Mouse (Mus musculus): ENCODE data around the gene Shoc2. TPM values are rescaled to one million over a fixed set of nuclear protein-coding genes. Genes with fewer than 3 reads are reported as not detected.

The Shoc2 gene
- polyA plus RNA-seq (2014; fragmentation: Illumina TruSeq; extraction: RNeasy Lipid Tissue Mini Kit (QIAGEN cat#74804)), result 163 TPM

DNA sequence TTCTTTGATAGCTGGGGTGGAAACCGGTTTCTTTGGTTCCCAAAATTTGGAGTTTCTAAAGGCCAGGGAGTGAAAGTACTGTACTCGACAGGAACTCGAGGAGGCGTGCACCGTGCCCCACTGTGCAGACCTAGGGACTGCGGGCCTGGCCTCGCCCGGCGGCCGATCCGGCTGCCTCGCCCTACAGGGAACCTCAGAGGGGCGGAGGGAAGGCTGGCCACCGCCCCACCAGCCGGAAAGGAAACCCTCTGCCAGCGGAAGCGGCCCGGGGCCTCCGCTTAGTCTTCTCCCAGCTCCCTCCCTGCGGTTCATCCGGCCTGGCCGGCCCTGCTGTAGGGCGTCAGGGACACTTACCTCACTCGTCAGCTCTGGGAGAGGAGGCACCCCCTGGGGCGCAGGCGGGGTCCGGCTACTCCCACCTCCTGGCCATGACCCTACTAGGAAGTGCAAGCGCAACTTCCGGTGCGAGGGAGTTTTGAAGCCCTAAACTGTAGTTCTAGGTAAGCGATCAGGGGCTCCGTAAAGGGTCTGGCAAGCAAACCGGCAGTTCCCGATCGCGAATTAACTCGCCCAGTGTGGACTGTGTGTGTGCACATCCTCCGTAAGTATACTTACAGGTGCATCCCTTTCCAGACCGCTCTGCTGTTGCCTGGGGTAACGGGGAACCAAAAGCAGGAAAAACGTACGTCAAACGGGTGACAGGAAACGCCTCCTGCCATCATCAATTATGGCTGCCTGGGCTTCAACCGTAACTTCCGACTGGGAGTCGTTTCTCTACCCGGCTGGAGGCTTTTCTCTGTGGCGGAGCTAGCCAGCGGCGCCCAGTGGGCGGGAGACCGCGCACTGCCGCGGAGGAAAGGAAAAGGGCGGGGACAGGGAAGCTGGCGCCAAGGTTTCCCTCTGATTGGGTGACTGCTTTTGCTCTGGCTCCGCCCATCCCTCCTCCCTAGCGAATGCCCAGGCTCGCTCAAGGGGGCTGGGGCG is at the start of gene Shoc2, which contains the start of gene Bbip1:
Shoc2 (plus strand) TSS at position 505 of the 984 bp plus-strand sequence.
Bbip1 (minus strand) TSS at position 826 of the 984 bp plus-strand sequence.

DNA sequence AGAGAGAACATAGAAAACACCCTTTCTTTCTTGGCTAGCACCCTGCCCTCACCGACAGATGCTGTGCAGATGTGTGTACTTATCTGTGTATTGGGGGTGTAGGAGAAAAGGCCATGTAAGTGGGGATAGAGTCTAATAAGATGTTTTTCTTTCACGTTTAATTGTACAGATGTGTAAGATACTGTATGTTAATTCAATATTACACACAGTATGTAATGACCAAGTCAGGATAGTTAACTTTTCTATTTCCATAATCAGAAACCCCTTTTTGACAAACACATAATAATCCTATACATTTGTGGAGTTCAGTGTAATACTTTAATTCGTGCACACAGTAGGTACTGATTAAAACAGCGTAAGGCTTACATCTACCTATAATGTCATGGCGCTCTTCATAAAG is 99.7 kb downstream of the Shoc2 start, which contains the start of gene Adra2a:
Adra2a (plus strand) TSS at position 301 of the 400 bp plus-strand sequence.

Other genes with a start within 250 kb of the Shoc2 start
- gene Pdcd4, start 52.1 kb upstream of the Shoc2 start, polyA plus RNA-seq (2014; fragmentation: Illumina TruSeq; extraction: RNeasy Lipid Tissue Mini Kit (QIAGEN cat#74804)), result 270 TPM
- 107 TPM for gene Bbip1, start 321 bp downstream of the Shoc2 start, polyA plus RNA-seq (2014; fragmentation: Illumina TruSeq; extraction: RNeasy Lipid Tissue Mini Kit (QIAGEN cat#74804))
- gene Adra2a, start 99.8 kb downstream of the Shoc2 start, polyA plus RNA-seq (2014; fragmentation: Illumina TruSeq; extraction: RNeasy Lipid Tissue Mini Kit (QIAGEN cat#74804)), result 0.48 TPM